Mouse (Mus musculus): ENCODE measurements at regions not wholly inside any gene's neighbourhood (a gene's known extent, or its start where the extent isn't known, plus 50 kb on each side); places are given as distances from the start of the nearest gene placed in this dataset.
A peak's percentile ranks its signal among the peaks of the same experiment; 100 is the strongest.

DNA sequence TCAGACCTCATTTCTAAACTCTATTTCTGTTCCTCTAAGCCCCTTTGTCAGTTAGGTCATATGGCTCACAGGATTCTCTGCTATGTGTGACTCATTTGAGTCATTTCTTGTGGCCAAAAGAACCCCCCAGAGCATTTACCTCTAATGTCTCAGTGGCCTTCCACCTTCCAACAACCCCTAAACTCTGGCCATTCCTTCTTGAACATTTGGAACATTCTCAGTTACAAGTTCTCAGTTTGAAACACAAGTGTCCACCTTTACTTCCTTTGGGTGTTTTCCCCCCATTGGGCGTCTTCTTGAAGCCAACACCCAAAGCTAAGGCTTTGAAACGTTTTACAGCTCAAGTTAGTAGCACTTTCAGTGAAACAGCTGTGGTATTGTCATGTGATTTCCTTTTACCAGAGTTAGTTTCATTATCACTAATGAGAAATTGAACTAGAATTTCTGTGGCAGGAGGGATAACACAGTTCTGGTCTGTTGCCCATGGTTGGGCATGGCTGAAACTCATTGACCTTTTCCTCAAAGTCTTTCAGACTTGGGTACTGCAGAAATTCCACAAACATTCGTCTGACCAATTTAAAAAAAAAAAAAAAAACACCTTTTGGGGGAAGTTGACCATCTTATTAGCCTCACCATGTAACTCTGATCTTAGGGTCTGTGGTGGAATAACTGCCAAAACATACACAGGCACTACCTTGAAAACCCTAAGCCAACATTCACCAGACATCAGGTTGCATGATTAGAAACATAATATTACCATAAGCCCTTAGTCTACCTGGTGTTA lies 201.8 kb downstream of the Nfkbiz start:
- DNase-seq, result peak; percentile 34 to 51

DNA sequence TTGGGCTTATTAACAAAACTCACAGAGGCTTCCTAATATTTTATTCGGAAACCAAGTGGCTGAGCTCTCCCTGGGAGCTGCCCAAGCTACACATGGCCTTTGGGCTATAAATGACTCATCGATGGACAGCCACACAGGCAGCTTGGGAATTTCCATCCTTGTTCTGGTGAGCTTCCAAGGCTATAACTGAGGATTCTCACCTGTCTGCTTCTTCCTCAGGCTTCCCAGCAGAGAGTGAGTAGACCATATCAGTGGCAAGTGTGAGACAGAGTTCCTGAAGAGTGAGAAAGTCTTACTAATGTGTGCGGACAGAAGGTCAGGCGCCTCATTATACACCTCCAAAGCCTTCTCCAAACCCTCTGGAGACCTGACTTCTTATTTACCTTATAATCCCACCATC lies 202.5 kb downstream of the Nfkbiz start:
- DNase-seq, result no peak

DNA sequence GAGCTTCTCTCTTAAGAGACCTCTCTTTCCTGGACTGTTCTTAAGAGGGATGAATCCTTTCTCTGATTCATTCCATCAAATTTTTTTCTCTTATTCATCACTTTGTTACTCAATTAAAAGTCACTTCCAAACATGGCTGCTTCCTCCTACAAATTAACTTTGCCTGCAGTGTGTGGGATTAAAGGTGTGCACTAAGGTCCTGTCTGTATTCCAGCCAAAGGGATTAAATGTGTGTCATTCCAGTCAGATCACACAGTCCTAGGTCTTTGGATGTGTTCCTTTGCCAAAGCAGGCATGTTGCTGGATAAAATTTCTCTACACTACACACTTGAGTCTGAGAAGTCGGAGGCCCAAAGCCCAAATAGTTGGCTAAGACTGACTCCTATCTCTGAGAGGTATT lies 204.0 kb downstream of the Nfkbiz start:
- DNase-seq, result no peak

DNA sequence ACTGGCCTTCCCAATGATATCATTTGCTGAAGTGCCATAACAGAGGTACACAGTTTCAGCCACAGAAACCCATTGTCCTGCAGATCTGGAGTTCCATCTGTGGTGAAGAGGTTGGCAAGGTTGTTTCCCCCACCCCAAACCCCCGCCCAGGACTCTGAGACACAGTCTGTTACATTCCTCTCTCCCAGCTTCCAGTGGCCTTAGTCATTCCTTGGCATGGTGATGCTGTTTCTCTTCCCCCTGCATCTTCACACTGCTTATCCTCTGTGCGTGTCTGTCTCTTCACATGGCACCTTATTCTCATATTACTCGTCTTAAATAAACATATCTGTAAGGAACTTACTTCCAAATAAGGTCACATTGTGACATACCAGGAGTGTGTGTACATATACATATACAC lies 206.5 kb downstream of the Nfkbiz start:
- no peak for DNase-seq

DNA sequence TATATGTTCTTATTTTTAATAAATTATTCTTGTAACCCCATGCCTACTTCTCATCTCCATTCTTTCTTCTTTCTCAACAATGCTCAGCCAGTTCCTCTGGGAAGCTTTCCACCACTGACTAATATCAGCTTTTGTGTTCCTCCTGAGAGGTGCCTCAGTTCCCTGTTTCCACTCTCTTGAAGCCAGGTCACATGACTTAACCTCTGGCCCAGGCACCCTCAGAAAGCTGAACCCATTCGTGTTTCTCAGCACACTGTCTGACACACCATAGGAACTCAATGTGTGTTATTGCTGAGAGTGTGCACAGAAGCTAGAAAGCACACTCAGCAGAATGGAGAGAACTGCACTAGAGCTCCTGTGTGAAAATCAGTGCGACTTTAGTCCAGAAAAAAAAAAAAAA lies 207.1 kb downstream of the Nfkbiz start:
- no peak for DNase-seq

DNA sequence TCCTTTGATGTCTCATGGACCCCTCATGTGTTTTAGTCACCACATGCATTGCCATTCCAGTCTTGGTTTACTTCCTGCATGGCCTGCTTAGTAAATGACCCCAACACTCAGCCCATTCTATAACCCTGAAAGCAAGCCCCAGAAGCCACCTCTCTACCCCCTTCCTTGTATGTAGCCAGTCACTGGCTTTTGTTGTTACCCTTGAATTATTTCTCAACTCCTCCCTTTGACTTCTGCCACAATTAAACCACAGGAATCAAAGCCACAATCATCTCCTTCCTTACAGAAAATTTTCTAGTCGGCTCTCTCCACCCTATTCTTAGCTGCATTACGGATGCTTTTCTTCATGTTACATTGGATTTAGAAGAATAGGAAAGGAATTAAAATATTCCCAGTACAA lies 207.7 kb downstream of the Nfkbiz start:
- no peak for DNase-seq

DNA sequence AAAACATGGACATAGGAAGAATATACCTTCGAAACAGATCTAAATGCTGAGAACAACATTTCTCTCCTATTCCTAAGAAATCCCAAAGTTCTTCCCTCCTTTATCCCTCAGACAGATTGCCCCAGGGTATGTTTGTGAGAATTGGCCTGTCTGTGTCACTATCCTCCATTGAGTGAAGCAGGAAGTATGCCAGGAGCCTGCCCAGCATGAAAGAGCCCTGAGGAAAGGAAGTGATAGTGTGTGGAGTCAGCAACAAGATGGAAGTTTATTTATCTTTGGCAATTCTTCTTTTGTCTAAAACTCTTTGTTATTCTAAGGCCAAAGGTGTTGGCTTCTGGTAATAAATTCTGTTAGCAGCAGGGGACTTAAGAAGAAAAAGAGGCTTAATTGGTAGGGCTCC lies 211.2 kb downstream of the Nfkbiz start:
- no peak for DNase-seq

DNA sequence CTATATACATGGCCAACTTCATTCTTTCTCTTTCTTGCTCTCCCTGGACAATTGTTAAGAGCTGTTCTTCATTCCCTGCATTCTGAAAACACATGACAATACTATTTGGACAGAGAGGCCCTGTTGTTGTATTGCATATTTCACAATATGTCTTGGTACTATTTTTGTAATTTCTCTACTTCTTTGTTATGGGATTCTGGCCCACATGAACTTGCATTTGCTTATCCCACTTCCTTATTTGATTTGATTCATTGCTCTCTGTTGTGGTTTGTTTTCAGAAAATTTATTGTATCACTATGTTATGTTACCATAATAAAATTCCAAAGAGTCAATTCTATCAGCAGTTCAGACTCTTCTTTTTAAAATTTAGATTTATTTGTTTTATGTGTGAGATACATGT lies 215.3 kb downstream of the Nfkbiz start:
- DNase-seq, result no peak

DNA sequence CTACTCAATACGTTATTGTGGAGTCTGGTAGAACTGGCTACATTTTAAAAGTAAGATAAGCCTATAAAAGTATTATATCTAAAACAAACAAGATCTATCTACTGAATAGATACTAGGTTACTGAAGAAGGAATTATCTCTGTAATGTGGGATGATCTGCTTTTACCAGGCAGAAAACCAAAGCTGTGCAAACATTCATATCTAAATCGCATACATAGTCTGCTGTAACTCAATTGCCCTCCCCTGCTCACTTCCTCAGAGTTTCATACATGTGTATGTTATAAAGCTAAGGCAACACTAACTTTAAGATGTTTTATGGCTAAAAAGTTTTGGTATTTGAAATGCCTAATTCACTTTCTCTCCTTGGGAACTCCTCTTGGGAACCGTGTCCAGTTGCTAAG lies 219.0 kb downstream of the Nfkbiz start:
- no peak for DNase-seq

DNA sequence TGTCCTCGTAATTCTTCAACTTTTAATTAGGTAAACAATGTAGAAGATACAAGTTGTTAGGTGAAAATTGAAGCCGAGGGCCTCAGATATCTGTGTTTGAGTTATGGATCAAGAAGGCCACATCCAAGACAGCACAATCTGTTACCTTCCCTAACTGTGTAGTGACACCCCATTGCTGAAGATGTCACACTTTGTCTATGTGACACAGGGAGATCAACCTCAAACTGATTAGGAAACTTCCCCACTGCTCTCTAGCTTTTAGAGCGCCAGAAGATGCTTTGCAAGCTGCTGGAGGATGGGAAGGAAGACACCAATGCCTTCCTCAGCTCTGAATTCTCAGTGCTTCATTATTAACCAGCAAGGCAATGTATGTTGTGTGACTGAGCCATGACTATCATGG lies 220.7 kb downstream of the Nfkbiz start:
- no peak for DNase-seq

DNA sequence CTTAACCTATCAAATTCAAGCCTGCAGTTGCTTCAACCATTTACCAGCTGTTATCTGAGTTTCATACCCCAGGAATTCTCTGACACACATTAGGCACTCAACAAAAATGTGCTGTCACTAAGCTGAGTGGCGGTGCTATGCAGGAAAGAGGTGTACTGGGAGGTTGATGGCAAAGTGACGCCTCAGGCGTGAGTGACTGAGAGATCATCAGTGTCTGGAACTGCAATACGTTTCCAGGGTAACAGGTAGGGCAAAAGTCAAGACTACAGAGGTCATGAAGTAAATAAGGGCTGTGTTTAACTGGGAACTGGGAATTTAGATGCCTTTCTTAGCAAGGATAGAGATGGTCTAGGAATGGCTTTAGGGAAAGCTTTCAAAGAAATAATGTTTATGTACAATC lies 221.2 kb downstream of the Nfkbiz start:
- no peak for DNase-seq

DNA sequence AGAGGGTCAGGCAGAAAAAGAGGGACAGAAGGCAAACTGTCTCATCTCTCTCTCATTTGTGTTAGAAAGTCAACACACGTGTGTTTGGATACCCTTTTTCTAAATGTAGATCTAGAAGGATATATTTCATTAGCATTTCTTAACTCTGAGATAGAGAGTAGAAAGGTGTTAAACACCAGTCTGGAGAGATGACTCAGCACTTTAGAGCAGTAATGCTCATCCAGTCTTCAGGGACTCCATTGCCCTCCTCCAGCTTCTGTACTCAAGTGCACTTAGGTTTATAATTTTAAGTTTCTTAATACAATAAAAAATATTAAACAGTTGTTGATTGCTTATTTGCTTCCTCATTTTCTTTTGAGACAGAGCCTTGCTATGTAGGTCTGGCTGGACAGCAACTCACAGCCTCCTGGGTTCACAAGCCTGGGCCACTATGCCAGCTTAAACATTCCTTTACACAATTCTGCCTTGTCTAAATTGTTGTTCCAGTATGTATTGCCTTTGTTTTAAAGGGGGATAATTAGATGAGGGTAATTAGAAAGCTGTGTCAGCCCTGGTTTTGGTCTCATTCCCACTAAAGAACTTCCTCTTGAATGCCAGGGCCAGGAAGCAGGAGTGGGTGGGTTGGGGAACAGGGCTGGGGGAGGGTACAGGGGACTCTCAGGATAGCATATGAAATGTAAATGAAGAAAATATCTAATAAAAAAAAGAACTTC lies 222.1 kb downstream of the Nfkbiz start:
- no peak for DNase-seq

DNA sequence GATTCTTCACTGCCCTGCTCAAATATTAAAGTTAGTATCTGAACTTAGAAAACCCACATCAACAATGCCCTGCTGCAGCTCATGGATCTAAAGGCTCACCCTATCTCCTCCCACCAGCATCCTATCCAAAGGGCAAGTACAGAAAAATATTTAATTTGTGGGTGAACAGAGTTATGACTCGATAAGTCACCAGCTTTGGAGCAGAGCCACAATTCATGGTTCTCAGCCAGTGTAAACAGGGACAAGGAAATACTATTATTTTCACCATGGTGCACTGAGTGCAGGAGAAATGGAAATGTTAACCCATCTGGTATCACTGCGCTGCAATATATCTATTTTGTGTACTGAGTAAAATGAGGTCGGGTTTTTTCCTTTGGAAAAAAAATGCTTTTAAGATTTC lies 225.8 kb downstream of the Nfkbiz start:
- DNase-seq, result peak; percentile 18 to 21

DNA sequence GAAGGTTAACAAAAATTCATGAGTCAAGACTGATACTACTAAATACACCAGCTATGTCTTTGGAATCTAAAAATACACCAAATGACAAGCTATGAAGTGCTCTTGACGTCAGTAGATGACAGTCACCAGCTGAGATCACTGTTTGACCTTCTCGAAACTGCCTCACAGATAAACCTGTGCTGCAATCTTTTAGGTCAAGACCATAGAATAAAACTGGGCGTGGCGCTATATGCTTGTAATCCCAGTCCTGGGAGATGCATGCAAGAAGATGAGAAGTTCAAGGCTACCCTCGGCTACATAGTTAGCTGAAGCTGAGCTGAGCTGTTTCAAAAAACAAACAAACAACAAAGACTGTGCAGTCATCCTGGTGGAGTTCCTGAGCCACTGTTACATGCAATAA lies 226.7 kb downstream of the Nfkbiz start:
- DNase-seq, result no peak

DNA sequence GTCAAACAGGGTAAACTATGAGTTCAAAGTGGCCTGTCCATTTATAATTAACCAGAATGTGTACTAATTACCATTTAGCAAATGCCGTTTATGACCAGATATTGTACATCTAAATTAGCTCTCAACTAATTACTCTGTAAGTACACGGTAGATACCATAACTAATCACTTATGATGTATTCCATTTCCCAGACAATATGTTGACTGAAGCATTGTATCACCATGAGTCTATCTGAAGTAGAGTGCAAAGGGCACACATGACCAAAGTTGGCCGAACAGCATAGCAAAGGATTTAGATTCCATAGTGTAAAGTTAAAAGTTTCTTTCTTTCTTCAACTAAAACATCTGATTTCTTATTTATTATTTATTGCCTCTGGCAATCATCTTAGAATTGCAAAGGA lies 227.5 kb downstream of the Nfkbiz start:
- no peak for DNase-seq

DNA sequence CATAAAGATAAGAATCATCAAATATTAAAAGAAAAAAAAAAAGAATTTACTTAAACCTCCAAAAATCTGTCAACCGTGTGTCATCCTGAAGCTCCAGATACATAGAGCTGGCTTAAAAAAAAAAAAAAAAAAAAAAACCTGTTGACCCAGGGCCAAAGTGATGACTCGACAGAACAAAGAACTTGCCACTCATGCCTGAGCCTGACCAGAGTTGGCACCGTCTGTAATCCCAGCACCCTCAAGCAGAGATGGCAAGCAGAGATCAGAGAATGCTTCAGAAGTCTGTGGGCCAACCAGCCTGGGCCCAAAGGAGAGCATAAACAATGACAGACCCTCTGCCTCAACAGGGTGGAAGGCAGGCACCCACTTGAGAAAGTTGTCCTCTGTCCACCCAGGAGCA lies 230.3 kb downstream of the Nfkbiz start:
- DNase-seq, result no peak

DNA sequence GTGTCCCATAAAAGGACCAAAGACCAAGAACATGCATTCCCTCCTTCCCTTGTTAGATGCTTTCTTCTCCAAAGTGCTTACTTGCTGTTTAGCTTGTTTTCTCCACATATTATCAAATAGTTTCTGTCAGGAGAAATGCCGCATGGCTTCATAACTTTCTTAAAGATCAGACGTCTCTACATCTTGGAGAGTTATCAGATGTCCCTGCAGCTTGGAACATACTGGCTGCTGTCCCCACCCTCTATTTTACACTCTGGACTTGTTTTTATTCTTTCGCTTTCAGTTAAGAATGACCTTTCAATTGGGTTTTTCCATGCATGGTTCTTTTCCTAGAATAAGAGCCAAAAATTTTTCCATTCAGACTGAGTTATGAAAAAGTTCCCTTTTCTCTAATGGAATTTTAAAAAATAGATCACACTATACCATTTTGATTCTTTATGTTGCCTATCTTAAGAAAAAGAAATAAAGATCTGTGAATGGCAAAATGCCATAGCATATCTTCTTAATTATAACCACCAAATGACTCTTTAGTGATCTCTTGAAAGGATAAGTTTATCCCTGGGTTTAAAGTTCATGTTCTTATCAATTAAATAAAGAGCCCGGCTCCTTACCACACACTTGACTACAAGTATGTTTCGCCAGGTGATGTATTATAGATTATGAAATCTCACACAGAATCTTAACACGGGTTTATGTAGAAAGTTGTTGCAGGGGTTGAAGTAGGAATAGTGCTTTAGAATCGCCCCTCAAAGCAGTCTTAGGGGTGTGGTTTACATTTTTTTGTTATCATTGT lies 232.1 kb downstream of the Nfkbiz start:
- no peak for DNase-seq

DNA sequence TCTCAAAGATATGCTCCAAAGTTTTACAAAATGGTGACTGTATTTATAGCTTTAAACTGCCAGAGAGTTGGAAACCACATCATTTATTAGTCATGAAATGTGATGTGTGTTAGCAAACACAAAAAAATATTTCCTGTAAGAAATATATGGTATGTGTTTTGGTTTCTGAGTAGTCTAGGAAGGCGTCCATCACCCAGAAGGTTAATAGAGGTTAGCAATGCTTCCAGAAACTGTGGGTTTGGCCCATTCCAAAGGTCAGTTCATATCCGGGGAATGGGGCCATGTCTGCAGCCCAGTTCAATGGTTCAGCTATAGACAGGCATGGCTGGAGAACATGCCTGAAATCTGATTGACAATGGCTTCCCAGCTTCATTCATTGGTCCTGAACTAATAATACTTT lies 235.1 kb downstream of the Nfkbiz start:
- DNase-seq, result no peak

DNA sequence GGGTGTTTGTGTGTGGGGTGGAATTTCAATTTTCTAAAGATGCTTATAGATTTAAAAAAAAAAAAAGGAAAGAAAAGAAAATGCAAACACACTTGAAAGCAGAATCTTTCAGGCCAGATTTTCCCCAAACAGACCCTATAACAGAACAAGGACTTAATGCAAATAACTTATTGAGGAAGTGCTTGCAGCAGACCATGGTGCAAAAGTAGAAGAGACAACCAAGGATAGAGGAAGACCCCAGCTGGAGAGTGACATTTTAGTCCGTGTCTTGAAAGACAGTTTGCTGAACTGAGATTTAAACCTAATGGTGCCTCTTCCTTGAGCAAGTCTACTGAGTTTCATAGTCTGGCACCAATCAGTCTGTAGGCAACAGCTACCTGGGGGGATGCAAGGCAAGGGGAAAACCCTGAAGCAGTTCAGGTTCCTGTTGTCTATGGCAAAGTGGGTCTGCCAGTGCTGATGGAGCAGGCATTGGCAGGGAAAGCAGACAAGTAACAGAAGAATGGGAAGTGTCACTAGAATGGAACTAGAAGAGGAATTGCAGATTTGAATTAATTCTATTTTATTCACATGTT lies 249.2 kb downstream of the Nfkbiz start:
- DNase-seq, result no peak

DNA sequence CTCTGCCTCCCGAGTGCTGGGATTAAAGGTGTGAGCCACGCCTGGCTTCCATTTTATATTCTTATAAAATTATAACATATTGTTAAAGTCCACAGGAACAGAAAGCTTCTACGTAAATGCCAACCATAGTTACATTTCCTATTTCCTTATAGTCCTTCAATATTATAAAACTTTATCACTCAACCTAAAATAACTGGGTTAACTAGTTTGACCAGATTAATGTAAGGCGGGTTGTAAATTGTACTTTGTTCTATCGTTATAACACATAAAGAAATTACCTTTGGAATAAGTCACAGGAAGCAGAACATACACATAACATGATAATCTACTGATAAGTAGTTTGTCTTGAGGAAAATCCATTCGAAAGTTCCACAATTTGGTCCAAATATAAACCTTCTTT lies 251.6 kb downstream of the Nfkbiz start:
- DNase-seq, result no peak

DNA sequence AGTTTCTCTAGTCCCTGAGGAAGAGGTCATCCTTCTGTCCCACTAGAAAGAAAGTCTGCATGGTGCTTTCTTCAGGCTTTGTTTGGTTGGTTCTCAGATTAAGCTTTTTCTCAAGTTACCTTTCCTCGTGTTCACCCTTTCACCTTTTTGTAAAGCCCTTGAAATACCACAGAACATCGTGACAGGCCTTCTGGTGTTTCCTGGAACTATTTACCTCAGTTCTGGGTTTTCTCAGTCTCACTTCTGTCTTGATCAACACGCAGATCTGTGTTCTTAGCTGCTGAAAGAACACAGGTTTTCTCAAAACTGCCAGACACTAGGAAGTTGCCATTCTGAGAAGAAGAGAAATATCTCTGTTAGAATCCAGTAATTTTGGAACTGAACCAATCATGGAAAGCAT lies 255.8 kb downstream of the Nfkbiz start:
- DNase-seq, result no peak

DNA sequence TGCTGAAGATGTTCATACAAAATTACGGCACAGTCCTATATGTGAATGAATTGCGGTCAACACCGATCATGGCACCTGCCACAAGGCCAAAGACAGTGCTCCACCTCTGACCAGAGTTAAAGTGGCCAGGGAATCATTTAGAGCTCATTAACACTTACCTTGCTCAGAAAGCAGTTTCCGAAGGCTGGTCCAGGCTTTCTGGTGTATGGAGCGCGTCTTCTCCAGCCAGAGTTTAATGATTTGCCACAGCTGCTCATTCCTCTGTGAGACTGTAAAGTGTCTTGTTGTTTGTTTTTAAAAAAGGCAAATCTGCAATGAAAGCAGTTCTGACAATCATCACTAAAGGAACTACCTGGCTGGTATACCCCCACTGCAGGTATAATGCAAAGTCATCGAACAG lies 256.7 kb downstream of the Nfkbiz start:
- peak; percentile 52 to 61 for DNase-seq

DNA sequence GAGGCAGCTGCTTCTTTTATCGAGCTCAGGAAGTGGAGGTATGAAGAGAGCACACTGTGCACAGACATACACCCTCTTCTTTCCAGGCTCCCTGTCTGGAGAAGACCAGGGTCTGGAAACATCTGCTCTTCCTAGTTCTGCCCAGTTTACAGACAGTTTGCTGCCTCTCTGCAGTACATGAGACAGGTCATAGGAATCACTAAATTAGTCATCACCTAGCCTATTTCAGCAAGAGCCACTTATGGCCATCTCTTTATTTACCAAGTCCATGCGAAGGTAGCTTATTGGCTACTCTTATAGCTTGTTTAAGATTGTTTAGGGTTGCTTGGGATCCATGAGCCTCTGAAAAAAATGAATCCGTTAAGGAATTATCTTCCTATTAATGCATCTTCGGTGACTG lies 257.9 kb downstream of the Nfkbiz start:
- no peak for DNase-seq

DNA sequence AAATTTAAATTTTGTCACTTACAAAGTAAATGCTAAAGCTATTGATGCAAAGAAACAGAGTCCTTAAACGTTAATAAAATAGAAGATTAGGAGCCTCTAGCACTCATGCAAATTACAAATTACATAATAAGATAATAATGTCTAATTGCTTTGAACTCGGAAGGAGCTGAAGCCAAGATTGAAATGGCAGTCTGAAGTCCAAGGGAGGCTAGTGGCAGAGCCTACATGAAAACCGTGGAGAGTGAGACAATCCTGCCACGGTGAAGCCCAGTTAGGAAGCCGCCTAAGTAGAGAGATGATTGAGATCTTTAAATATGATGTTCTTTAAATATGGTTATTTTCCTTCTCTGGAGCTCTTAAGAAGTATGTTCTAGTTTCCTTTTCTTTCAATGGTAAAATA lies 260.0 kb downstream of the Nfkbiz start:
- DNase-seq, result peak; percentile 28 to 35
